Mouse (Mus musculus): ENCODE measurements at regions not wholly inside any gene's neighbourhood (a gene's known extent, or its start where the extent isn't known, plus 50 kb on each side); places are given as distances from the start of the nearest gene placed in this dataset.

GRCm38 (mm10) chr2:51682177-51682576 lies 54.9 kb downstream of the Tas2r134 start:
- no peak for DNase-seq (ENCODE audit: low read depth, low spot score)

DNA sequence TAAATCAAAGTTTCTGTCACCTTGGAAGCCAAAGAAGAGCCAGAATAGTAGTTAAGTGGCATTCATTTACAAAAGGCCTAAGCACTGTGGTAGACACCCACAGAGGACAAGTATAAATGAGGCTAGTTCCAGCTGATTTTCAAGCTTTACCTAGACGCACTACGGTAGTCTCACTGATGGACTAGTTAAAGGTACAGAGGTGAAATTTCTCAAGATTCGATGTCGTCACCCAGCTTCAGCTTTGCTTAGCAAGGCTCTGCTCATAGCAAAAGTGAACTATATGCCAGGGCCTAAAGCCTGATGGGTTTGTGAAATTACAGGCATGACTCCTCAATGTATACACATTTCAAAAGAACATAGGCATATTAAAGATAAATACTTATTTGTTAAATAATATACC lies 55.4 kb downstream of the Tas2r134 start:
- DNase-seq (ENCODE audit: low read depth, low spot score) = no peak

DNA sequence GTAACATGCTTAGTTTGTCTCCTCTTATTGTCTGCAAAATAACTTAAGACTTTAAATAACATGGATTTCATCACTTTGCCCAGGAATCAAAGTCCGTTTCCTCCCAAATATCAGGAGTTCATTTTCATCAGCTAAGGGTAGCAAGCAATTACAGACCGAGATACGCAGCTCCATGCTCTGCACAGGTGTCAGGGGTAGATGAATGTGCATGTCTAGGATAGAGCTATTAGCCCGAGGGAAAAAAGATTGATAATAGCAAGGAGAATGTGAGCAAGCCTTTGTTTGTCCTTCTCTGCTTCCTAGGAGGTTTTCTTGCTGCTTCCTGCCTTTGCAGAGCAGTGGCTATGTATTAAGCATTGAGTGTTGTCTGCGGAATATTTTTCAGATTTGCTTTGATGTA lies 77.8 kb downstream of the Tas2r134 start:
- DNase-seq (ENCODE audit: low read depth, low spot score) = no peak

DNA sequence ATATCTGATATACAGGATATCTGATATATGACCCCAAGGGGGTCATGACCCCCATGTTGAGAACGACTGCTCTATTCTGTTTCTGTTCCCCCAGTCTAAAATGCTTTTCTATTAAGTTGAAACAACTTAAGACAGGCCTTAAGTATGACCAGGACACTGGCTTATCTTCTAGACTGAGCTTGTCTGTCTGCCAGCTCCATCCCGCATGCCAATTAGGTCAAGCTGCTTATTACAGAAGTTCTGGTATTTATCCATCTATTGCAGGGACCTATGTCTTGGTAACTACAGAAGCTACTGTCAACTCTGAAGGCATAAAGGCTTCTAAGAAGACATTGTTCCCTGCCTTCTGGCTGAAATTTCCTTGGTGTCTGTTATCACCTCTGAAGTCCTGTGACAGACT lies 81.4 kb downstream of the Tas2r134 start:
- no peak for DNase-seq (ENCODE audit: low read depth, low spot score)

DNA sequence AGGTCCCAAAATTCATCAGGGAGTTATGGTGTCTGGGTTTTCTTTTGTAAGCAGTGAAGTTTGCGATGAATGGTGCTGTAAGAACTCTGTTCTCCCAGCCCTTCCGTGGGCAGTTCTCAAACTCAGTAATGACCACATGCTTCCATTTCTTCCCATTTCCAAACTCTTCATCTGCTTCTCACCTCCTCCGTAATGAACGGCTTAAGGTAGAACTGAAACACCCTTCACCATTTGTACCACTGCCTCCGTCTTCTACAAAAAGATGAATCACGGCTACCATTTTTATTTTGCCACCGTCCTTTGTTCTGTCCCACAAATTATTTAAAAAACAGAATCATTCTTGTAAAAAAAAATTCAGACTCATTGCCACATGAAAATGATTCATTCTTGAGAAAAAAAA lies 85.3 kb downstream of the Tas2r134 start:
- DNase-seq (ENCODE audit: low read depth, low spot score) = no peak

- DNase-seq (ENCODE audit: low read depth, low spot score) = no peak
Observed at GRCm38 (mm10) chr2:51730805-51731204, 103.5 kb downstream of the Tas2r134 start.

GRCm38 (mm10) chr2:51731703-51732102 lies 104.4 kb downstream of the Tas2r134 start:
- DNase-seq (ENCODE audit: low read depth, low spot score) = peak; percentile 42

GRCm38 (mm10) chr2:51732355-51732754 lies 105.0 kb downstream of the Tas2r134 start:
- DNase-seq (ENCODE audit: low read depth, low spot score) = peak; percentile 50

- DNase-seq (ENCODE audit: low read depth, low spot score) = no peak
Observed at GRCm38 (mm10) chr2:51733218-51733617, 105.9 kb downstream of the Tas2r134 start.

- DNase-seq (ENCODE audit: low read depth, low spot score) = peak; percentile 13
Observed at GRCm38 (mm10) chr2:51736452-51736851, 109.1 kb downstream of the Tas2r134 start.

DNA sequence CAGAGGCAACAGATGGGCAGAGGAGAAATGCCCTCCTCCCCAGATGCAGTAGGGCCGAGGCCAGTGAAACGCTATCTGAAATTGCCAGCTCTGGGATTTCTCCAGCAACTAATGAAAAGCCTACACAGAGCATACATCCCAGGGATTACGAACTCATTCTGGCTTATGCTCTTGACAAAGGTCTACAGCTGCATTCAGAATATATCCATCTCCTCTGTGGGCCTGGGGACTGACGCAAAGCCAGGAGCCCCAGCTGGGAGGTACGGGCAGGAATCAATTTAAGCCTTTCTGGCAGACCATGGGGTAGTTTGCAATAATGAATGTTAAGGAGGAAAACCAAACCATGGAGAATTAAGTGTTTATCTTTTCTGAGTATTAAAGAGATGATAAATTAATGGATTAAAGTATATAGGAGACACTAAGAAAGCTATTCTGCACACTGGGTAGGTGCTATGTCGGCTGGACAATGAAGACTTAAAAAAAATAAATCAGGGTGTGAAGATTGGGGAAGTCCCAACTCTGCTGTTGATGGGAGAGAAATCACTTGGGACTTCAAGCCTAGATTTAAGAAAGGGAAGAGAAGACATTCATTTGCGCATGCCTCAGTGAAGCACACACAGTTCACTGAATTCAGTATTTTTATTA lies 120.5 kb downstream of the Tas2r134 start:
- DNase-seq (ENCODE audit: low read depth, low spot score) = no peak

DNA sequence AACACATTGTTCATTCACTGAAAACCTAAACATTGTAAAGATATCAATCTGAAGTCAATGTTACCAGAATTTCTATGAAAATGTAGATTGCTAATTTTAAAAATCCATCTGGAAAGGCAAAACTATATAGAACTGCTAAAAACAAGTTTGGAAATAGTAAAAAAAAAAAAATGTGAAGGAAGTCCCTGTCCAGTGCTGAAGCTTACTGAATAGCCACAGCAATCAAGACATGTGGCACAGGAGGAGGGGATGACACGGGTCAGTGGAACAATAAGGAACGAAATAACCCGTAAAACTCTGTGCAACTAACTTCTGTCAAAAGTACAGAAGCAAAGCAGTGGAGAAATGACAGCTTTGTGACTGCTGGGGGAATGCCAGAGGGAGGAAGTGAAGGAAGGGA lies 121.9 kb downstream of the Tas2r134 start:
- DNase-seq (ENCODE audit: low read depth, low spot score) = no peak

DNA sequence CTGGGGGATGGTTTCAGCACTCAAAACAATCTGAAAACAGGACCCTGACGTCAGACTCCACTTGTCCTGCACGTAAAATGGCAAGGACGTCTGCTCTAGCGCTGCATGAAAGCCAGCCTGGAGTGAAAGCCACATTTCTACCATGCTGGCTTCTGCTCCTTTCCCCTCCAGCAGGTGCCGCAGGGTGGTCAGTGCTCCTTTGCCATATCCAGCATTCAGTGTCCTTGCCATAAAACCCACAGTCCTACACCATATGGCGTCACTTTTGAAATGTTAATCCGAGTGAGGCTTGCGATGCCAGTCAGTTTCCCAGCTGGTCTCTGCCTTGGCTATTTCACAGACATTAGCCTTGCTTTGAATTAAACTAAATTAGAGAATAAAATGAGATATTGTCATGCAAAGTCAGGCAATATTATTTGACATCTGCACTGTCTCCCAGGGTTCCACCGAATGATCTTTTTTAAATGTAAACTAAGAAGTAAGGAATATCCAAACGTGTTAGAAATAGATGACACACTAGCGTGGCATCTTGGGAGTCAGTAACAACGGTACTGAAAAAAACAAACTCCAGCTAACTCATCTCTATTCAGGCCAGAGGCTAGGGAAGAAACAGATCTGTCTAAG lies 125.7 kb downstream of the Tas2r134 start:
- DNase-seq (ENCODE audit: low read depth, low spot score) = peak; percentile 28

GRCm38 (mm10) chr2:51753565-51754031 lies 126.3 kb downstream of the Tas2r134 start:
- DNase-seq (ENCODE audit: low read depth, low spot score) = peak; percentile 88

DNA sequence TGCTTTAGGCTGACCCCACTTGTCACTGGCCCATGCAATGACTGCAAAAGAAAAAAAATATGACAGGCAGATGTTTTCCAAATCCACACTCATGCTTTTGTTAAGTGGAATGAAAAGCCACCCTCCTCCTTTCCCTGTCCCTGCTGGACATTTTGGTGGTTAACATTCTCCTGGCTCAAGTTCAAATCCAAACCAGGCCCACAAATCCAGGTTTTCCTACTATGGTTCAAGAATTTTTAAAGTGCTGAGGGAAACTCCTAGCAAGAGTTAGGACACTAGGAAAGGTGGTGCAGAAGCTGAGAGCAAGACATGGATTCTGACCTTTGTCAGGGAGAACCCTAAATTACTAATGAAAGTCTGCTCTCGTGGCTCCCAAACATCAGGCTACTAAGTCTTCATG lies 130.1 kb downstream of the Tas2r134 start:
- DNase-seq (ENCODE audit: low read depth, low spot score) = no peak

- DNase-seq (ENCODE audit: low read depth, low spot score) = no peak
Observed at GRCm38 (mm10) chr2:51758093-51758492, 130.8 kb downstream of the Tas2r134 start.

- no peak for DNase-seq (ENCODE audit: low read depth, low spot score)
Observed at GRCm38 (mm10) chr2:51762866-51763265, 135.6 kb downstream of the Tas2r134 start.

DNA sequence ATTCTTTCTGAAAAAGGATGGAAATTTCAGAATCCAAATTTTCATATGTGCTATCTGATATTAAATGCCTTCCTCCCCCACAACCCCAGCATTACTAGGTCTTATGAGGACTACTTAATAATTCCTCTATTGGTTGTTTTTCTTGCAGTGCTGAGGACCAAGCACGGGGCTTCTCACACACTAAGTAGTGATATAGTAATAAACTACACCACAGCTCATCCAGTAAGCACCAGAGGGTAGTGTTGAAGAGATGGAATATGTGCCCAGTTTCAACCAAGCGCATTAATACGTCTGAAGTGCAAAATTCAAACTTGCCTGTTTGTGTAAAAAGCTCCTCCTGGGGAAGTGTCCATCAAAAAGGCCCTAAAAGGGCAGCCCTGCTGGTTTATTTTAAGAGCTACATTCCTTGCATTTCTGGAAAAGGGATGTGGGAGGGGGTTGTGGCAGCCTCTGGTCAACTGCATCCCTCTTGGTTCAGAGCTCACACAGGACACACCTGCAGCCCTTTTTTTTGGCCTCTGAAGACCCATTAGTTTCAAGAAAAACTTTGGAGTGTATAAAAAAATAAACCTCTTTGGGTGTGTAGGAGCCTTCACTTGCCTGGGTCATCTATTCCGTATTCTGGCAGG lies 140.3 kb downstream of the Tas2r134 start:
- no peak for DNase-seq (ENCODE audit: low read depth, low spot score)

GRCm38 (mm10) chr2:51768298-51769271 lies 141.3 kb downstream of the Tas2r134 start:
- DNase-seq (ENCODE audit: low read depth, low spot score) = no peak

- no peak for DNase-seq (ENCODE audit: low read depth, low spot score)
Observed at GRCm38 (mm10) chr2:51785169-51785568, 149.8 kb downstream of the Rbm43 start.

- no peak for DNase-seq (ENCODE audit: low read depth, low spot score)
Observed at GRCm38 (mm10) chr2:51788896-51789295, 146.1 kb downstream of the Rbm43 start.

DNA sequence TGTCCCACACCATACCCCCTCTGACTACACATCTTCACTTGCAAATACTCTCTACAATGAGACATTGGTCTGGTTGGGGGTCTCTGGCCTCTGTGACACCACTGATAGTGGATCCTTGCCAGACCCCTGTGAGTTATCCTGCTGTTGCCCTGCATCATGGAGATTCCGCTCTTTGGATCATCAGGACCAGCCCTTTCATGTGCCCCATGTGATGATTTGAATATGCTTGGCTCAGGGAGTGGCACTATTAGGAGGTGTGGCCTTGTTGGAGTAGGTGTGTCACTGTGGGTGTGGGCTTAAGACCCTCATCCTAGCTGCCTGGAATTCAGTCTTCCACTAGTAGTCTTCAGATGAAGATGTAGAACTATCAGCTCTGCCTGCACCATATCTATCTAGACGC lies 141.7 kb downstream of the Rbm43 start:
- DNase-seq (ENCODE audit: low read depth, low spot score) = peak; percentile 54
